Mouse (Mus musculus) heart, embryonic 16.5 days (tissue): ENCODE results near the gene Enkd1. TPM values are rescaled to one million over a fixed set of nuclear protein-coding genes. Genes with fewer than 3 reads are reported as not detected.

Source experiments
- ATAC-seq: fragments of 200-750 bp; cut with Nextera tagmentation; replicated peaks from 2 replicates; pipeline ENCODE4 v1.8.0; 2017; ENCODE audit warnings: moderate number of reproducible peaks; ENCODE audit not compliant: insufficient read depth, low FRiP score; ENCODE audit errors: extremely low read depth
- H3K27ac ChIP-seq: fragments of 300-500 bp; sonication (generic); 2 replicates; pipeline ENCODE4 v1.5.1; 2014; ENCODE audit warnings: mild to moderate bottlenecking, low read length, control low read depth, moderate library complexity
- H3K27me3 ChIP-seq: fragments of 300-500 bp; sonication (generic); 2 replicates; pipeline ENCODE4 v1.6.1; 2014; ENCODE audit warnings: low read length, mixed read lengths; ENCODE audit not compliant: control insufficient read depth, insufficient read depth
- H3K36me3 ChIP-seq: fragments of 300-500 bp; sonication (generic); 2 replicates; pipeline ENCODE4 v1.6.1; 2014; ENCODE audit not compliant: control insufficient read depth, insufficient read depth
- H3K4me1 ChIP-seq: fragments of 300-500 bp; sonication (generic); 2 replicates; pipeline ENCODE4 v1.6.1; 2014; ENCODE audit warnings: low read length, mixed read lengths; ENCODE audit not compliant: control insufficient read depth, insufficient read depth
- H3K4me2 ChIP-seq: fragments of 300-500 bp; sonication (generic); 2 replicates; pipeline ENCODE4 v1.6.1; 2014; ENCODE audit warnings: low read depth, mild to moderate bottlenecking, control low read depth, low read length
- H3K4me3 ChIP-seq: fragments of 300-500 bp; sonication (generic); 2 replicates; pipeline ENCODE4 v1.5.1; 2014; ENCODE audit warnings: mild to moderate bottlenecking, control low read depth, low read length
- H3K9ac ChIP-seq: fragments of 300-500 bp; sonication (generic); 2 replicates; pipeline ENCODE4 v1.6.1; 2014; ENCODE audit warnings: low read length, control low read depth
- H3K9me3 ChIP-seq: fragments of 300-500 bp; sonication (generic); replicated peaks from 2 replicates; pipeline ENCODE4 v1.6.1; 2016; ENCODE audit warnings: low read length; ENCODE audit not compliant: control insufficient read depth
- WGBS: fragments of 180-500 bp; shearing (Covaris S2); extraction: QIAGEN DNeasy Blood & Tissue Kit; methylation state at CpG from one replicate; pipeline ENCODE4 v1.1.7; 2014; 5-methylcytosine and 5-hydroxymethylcytosine counted together
- polyA plus RNA-seq: library from polyadenylated mRNA; unstranded; fragments of >200 nt; fragmentation: Nextera tagmentation; extraction: Ambion mirVana; gene quantifications from 2 replicates; pipeline ENCODE4 v1.2.1, GENCODE M21; 2015

The Enkd1 gene
- 13.1 and 13.6 TPM in 2 replicates for polyA plus RNA-seq

DNA sequence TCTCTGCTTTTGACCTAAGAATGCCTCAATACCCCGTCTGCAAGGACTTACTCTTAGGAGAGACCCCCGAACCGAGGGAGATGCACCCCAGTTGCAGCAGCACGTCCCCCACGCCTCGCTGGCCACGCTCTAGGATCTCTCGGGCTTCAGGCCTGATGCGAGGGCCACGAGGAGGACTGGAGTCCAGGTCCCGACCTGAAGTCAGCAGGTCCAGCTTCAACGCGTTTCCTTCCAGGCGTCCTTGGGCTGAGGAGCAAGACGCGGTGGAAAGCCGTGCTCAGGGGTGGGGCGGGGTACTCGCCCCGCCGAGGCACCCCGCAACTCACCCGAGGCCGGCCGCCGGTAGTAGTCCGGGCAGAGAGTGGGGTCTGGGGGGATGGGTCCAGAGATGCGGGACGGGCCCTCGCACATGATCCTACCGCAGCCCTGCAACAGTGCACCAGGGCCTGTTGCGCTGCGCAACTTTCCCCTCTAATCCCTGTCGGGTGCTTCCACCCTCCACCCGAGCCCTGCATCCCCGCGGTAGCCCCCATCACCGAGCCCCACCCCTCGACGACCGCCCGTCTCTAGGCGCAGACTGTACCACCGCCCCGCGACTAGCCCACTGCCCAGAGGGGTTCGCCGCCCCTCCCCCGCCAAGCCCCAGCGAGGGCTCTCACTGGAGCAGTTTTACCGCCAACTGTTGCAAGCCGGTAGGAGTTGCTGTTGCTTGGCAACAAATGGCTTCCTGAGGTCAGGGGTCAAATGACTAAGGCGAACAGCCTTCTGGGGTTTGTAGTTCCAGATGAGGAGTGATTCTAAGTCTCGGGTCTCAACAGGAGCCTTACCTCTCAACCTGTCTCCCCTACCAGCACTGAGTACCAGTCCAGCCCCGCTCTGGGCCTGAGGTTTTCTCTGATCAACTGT lies at the start of gene Enkd1, which contains the start of gene 4933405L10Rik:
TSS of gene Enkd1 (minus strand) at position 713 of the 906 bp plus-strand sequence.
TSS of gene 4933405L10Rik (plus strand) at position 158 of the 906 bp plus-strand sequence.
- Histone ChIP-seq H3K4me3 (peak within 1 kb of the TSS; percentile 74), H3K27me3 (no peaks in the 10 kb centered on the region), H3K36me3 (no peaks in the 10 kb centered on the region), H3K4me2 (peak within 1 kb of the TSS; percentile 90), H3K4me1 (peaks cover 4% of the 10 kb centered on the region; the same call in 1 of the 2 replicates), H3K9me3 (no peaks in the 10 kb centered on the region), H3K9ac (peak within 1 kb of the TSS; percentile 70), H3K27ac (no peak within 1 kb of the TSS)
- WGBS = 1% methylated on average over 55 of the region's 55 CpGs
- peak; percentile 82 for ATAC-seq

DNA sequence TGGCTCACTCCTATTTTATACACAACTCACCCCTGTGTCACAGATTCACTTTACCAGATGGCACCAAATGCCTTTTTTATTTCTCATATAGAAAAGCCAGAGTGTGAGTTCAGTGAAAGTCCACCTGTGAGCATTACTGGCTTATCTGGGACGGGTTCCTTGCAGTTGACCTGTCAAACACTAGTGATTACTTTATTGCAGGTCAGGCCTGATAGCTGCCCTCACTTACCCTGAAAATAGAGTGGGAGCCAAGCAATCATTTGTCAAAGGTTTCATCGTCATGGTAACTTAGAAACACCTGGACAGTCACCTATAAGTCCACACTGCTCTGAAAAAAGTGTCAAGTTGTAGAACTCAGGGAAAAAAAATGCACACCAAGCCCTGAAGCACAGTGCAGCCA lies 46.7 kb upstream of the Enkd1 start:
- no peaks in the 10 kb centered on the region for H3K9me3 ChIP-seq
- H3K36me3 ChIP-seq = 0 out of 2 replicates have a peak, but pooled peaks cover 3% of the 10 kb centered on the region
- H3K27ac ChIP-seq = no peak overlapping the region
- no peaks in the 10 kb centered on the region for H3K27me3 ChIP-seq
- H3K4me3 ChIP-seq = no peak overlapping the region
- no peak overlapping the region for H3K9ac ChIP-seq
- WGBS = 74% methylated on average over 2 of the region's 2 CpGs
- no peak overlapping the region for H3K4me2 ChIP-seq
- ATAC-seq = no peak
- peaks cover 23% of the 10 kb centered on the region for H3K4me1 ChIP-seq

DNA sequence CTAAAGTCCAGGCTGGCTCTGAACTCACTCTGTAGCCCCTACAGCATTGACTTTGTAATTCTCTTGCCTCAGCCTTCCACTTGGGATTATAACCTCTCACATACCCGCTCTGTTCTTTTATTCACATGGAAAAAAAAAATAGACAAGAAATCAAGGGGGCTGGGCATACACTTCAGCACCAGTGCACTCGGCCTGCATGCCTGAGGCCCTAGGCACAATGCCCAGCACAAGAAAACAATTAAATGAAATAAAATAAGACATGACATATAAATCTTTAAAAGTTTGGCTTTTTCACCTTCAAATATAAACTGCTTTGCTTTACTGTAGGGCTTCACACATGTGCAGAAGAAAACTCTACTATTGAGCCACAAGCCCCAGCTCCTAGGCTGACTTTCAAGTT lies 45.9 kb upstream of the Enkd1 start:
- Histone ChIP-seq H3K9ac (no peak overlapping the region), H3K9me3 (no peaks in the 10 kb centered on the region), H3K27ac (no peak overlapping the region), H3K4me1 (peaks cover 23% of the 10 kb centered on the region), H3K4me3 (no peak overlapping the region), H3K27me3 (no peaks in the 10 kb centered on the region), H3K4me2 (no peak overlapping the region), H3K36me3 (0 out of 2 replicates have a peak, but pooled peaks cover 3% of the 10 kb centered on the region)
- no peak for ATAC-seq
- WGBS = 63% methylated on average over 2 of the region's 2 CpGs

DNA sequence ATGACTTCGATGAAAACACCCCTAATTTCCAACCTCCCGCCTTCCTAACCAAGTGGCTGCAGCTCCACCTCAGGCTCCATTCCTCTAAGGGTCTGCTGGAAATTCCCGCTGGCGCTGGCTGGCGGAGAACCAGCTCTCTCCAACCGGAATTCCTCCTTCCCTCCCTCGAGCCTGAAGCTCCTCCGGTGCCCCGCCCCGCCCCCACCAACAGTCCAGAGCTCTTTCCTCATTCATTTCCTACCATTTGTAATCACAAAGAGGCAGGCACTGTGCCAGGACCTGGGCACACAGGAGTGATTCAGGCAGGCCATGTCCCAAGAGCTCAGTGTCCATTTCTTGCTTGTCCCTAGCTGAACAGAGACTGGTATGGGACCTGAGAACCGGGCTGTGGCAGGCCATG lies 42.6 kb upstream of the Enkd1 start:
- Histone ChIP-seq H3K27me3 (no peaks in the 10 kb centered on the region), H3K9ac (peak overlapping the region; percentile 45), H3K4me1 (peaks cover 16% of the 10 kb centered on the region), H3K4me2 (peak overlapping the region; percentile 55), H3K9me3 (no peaks in the 10 kb centered on the region), H3K36me3 (0 out of 2 replicates have a peak, but pooled peaks cover 3% of the 10 kb centered on the region), H3K4me3 (peak overlapping the region; percentile 14), H3K27ac (peak overlapping the region; percentile 68)
- ATAC-seq = peak; percentile 73
- WGBS = 12% methylated on average over 11 of the region's 11 CpGs

DNA sequence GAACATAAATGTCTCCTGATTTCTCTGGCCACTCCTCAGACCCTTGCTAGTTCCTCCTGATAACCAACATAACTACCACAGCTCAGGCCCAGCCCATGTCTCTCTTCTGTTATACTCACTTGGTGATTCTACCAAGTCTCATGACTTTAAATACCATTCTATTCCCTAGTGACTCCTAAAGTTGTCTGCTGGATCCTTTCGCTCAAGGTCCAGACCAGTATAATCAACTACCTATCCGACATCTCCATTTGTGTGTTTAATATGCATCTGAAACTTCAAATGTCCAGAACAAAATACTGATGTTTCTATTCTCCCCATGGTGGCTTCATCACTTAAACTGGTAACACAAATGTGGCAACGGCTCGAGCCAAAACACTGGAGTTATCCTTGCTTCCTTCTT lies 35.3 kb upstream of the Enkd1 start:
- Histone ChIP-seq H3K27me3 (no peaks in the 10 kb centered on the region), H3K4me1 (peaks cover 4% of the 10 kb centered on the region; the same call in 1 of the 2 replicates), H3K27ac (no peak overlapping the region), H3K4me3 (no peak overlapping the region), H3K4me2 (no peak overlapping the region), H3K9me3 (no peaks in the 10 kb centered on the region), H3K36me3 (no peaks in the 10 kb centered on the region), H3K9ac (no peak overlapping the region)
- 76% methylated on average over 4 of the region's 4 CpGs for WGBS
- ATAC-seq = no peak

DNA sequence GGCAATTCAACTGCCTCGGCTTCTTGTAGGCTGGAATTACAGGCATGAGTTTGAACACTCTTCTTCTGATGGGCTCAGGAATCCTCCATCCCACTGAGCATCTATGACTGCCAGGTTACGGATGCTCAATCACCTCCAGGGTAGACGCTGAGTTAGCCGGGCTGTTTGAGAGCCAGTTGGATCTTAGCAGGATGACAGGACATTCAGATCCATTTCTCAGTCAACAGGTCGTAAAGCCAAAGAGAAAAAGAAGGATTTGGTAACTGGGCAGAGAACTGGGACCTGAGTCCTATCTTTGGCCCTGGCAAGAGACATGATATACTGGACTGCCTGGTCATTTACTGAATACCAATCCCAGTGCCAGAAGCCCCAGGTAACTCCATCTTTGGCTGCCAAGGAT lies 31.2 kb upstream of the Enkd1 start:
- no peak overlapping the region for H3K27ac ChIP-seq
- no peak overlapping the region for H3K4me3 ChIP-seq
- no peaks in the 10 kb centered on the region for H3K36me3 ChIP-seq
- H3K9me3 ChIP-seq = no peaks in the 10 kb centered on the region
- no peak overlapping the region for H3K4me2 ChIP-seq
- H3K27me3 ChIP-seq = no peaks in the 10 kb centered on the region
- no peak for ATAC-seq
- H3K4me1 ChIP-seq = no peaks in the 10 kb centered on the region; the same call in 1 of the 2 replicates
- H3K9ac ChIP-seq = no peak overlapping the region
- WGBS = 87% methylated on average over 5 of the region's 5 CpGs

DNA sequence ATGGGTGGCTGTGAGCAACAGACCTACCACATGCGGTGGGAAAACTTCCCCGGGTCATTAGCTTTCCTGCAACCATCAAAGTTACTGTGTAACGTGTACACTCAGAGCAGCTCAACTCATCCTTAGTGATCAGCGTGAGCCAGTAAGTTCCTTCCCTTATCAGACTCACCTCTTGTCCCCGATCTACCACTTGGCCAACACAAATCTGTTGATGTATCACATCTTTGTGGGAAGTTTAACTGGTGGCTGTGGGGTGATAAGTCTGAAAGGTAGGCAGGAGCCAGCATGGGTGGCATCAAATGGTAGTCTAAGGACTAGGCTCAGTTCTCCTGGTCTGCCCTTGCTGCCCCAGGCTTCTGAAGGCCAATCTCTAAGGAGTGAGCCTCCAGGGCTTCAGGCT lies 24.2 kb upstream of the Enkd1 start:
- WGBS = 88% methylated on average over 5 of the region's 5 CpGs
- Histone ChIP-seq H3K4me1 (no peaks in the 10 kb centered on the region), H3K4me3 (no peak overlapping the region), H3K27ac (no peak overlapping the region), H3K36me3 (no peaks in the 10 kb centered on the region), H3K4me2 (no peak overlapping the region), H3K9me3 (no peaks in the 10 kb centered on the region), H3K9ac (no peak overlapping the region), H3K27me3 (no peaks in the 10 kb centered on the region)
- no peak for ATAC-seq

DNA sequence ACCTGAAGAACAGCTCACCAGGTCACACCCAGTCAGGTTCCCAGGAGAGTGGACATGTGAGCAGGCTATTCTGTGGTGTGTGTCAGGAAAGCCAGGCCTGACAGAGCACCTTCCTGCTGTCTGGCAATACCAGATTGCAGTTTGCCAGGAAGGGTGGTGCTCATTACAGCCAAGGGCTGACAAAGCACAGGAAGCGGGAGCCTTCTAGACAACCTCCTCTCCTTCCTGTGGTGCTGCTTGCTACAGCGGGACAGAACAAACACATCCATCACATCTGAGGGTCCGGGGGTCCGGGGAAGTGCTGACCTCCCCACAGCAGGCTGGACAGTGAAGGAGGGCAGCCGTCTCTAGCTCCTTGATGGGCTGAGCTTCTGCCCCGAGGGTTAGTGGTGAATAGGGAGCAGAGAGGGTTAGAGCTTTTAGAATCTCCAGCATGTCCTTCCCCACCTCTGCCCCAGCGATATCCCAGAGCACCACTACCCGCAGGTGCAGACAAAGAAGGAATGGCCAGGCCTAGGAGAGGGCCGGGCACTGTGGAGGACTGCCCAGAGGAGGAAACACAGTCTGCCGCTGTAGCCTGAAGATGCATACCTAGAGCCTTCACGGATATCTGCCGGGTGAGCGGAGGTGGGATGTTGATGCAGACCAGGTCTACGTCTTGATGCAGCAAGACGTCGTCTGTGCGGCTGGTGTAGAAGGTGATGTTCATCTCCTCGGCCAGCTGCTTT lies 19.6 kb upstream of the Enkd1 start:
- H3K27me3 ChIP-seq = no peaks in the 10 kb centered on the region
- H3K4me1 ChIP-seq = no peaks in the 10 kb centered on the region
- peak; percentile 89 for ATAC-seq
- no peak overlapping the region for H3K9ac ChIP-seq
- WGBS = 70% methylated on average over 18 of the region's 18 CpGs
- no peaks in the 10 kb centered on the region for H3K9me3 ChIP-seq
- H3K4me2 ChIP-seq = no peak overlapping the region; the same call in 1 of the 2 replicates
- no peak overlapping the region for H3K4me3 ChIP-seq
- 0 out of 2 replicates have a peak, but pooled peaks cover 2% of the 10 kb centered on the region for H3K36me3 ChIP-seq
- peak overlapping the region; percentile 41 for H3K27ac ChIP-seq
